Mouse (Mus musculus) bone marrow, adult 2 months (tissue): ENCODE results near the gene Stk10.

Source experiments
- CTCF ChIP-seq: fragments of 200-500 bp; IDR thresholded peaks from 2 replicates; pipeline ENCODE4 v1.5.1; 2011; ENCODE audit warnings: low read length, control low read depth; ENCODE audit not compliant: control insufficient read depth, insufficient read depth
- POLR2A ChIP-seq: fragments of 200-500 bp; IDR thresholded peaks from 2 replicates; pipeline ENCODE4 v1.6.1; 2011; ENCODE audit warnings: low read depth, mild to moderate bottlenecking, control low read depth, low read length, borderline replicate concordance; ENCODE audit not compliant: control insufficient read depth

DNA sequence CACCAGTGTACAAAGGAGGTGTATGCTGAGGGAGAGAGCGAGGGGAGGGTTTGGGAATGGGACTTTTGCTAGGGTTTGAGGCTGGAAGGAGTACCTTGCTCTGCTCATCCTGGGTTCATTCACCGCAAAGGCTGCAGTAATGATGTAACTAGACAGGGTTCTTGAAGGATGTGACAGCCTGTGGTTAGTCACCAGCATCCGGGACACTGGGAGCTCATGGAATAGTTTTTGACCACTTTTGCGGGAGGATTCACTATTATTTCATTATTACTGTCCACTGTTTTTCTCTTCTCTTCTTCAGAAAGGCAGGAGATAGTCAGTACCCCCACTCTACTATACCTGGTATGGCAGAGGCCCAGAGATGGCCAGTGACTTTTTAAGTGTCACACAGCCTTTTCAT, 9.1 kb downstream of the Stk10 start:
- no peak for TF ChIP-seq CTCF
- no peak for TF ChIP-seq POLR2A
